Mouse (Mus musculus) adrenal gland, adult (tissue): ENCODE measurements at regions not wholly inside any gene's neighbourhood (a gene's known extent, or its start where the extent isn't known, plus 50 kb on each side); places are given as distances from the start of the nearest gene placed in this dataset.
"Not testable (repeated sequence)": the region's sequence is repeated elsewhere in the genome, so short reads cannot be mapped to it uniquely, and the experiment has no call there.

Source experiments
- DNase-seq, 2 experiments: peaks; one replicate each; pipeline ENCODE4 v3.0.0; 2022 to 2023; ENCODE audit warnings: low spot score in 1 of 2; ENCODE audit not compliant: inconsistent age in 2 of 2

- not testable (repeated sequence) for DNase-seq
Measured at GRCm38 (mm10) chr5:3141841-3142240, 199.4 kb upstream of the Cdk6 start.

DNA sequence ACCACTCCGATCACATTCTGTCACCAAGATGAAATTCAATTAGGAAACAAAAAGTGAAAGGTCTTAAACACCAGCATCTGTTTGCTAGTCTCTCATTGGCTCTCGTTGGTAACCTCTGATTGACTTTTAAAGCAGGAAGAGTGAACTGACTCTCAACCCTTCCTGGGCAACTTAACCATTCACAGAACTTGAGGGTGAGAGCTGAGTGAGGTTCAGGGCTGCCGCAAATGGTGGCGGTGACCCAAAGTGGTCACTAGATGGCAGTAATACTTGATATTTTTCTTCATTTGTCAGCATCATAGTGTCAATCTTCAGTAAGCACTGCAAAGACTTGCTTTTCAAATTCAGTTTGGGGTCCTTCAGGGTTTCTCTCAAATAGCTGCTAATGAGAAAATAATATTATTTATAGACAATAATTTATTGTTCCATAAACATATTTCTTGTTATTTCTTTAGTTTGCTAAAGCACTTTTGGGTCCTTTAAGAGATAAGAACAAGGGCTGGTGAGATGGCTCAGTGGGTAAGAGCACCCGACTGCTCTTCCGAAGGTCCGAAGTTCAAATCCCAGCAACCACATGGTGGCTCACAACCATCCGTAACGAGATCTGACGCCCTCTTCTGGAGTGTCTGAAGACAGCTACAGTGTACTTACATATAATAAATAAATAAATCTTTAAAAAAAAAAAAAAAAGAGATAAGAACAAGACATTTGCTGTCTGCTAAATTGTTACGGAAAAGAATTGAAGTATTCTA, 194.6 kb upstream of the Cdk6 start:
- DNase-seq = peak in 1 of 2 experiments; percentile 66

- not testable (repeated sequence) for DNase-seq
Measured at GRCm38 (mm10) chr5:3149886-3150285, 191.4 kb upstream of the Cdk6 start.

GRCm38 (mm10) chr5:3150766-3151165, 190.5 kb upstream of the Cdk6 start:
- DNase-seq = not testable (repeated sequence)

DNA sequence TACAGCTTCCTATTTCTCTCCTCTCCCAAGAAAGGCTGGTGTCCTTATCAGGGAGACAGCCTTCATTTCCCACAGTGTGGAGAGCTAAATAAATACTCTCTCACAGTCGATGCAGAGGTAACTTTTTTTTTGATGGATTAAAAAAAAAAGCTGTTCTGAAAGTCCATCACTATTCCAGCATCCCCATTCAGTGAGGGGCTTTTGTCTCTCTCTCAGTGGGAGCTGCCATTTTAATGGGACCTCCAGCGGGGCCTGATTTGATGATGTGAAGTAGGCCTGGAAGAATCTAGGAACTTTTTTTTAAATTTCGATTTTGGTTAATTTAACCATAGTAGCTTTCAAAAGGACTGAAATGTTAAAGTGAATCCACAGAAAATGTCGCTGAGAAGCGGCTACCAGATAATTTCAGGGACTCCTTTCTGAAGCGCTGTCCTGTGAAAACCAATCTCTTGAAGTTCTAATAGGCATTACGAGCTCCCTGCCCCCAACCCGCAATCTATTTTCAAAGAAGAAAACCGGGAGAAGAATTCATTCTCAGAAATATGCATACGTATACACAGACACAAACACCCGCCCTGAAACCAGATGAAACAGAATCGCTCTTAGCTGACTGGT, 189.6 kb upstream of the Cdk6 start:
- DNase-seq = not testable (repeated sequence)

DNA sequence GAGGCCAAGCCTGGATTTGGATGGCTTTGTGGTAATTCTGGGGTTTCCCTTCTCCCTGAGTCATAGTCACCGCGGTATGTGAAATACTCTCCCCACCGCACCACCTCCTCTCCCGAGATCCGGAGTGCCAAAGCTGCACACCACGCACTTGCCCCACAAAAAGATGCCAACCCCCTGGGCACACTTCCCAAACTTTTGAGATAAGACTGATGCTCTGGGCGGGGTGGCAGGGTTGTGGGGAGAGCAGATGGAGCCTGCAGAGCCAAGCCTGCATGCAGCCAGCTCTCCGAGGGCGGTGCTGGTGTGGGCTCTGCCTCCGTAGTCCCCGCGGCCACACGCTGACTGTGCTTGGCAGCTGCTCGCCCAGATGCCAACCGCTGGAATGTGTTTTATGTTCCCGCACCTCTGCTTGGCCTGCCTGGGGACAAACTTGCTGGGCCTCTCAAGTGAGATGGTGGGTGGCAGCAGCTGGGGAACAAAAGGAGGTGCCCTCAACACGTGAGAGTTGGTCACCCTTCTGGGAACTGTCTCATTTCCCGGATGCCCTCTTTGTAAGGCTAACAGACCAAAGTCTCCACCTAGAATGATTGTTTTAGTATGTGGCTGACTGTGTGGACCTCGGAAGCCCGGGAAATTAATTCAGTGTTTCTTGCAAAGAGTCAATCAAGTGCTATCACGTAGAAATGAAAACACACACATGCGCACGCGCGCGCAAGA, 189.0 kb upstream of the Cdk6 start:
- peak; percentile 68 to 83 for DNase-seq

DNA sequence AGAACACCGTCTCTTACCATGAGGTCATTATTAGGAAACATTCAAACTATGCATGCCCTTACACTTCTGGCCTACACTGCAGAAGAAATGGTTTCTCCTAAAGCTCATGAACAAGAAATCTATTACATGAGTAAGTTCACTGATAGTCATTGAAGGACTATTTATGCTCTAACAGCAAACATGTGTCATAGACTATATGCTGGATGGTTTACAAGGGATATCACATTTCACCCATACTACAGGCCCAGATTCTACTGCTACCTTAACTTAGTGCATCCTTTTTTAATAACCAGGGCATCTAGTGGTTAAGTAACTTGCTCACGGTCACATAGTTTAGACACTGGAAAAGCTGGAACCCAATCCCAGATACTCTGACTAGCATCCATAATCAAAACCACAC, 175.8 kb upstream of the Cdk6 start:
- peak in 1 of 2 experiments; percentile 7 for DNase-seq

GRCm38 (mm10) chr5:3166496-3166895, 174.8 kb upstream of the Cdk6 start:
- not testable (repeated sequence) for DNase-seq

DNA sequence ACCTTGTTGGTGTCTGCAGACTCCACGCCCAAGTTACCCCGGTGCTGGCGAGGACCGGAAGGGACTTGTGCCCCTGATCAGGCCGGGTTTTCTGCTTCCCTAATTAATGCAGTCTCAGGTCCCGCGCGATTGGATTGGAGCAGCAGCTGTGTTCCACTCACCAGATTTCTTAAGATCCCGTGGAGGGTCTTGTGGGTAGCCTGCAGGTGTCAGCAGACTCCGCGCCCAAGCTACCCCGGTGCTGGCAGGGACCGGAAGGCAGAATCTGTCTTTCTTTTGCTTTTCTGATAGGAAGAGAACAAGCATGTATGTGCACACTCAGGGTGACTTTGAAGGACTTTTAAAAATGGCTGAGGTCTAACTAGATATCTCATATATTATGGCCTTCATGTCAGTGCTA, 147.7 kb upstream of the Cdk6 start:
- not testable (repeated sequence) for DNase-seq

GRCm38 (mm10) chr5:3197952-3198841, 143.1 kb upstream of the Cdk6 start:
- DNase-seq = peak; percentile 28 to 70

GRCm38 (mm10) chr5:3198869-3199550, 142.3 kb upstream of the Cdk6 start:
- not testable (repeated sequence) for DNase-seq

DNA sequence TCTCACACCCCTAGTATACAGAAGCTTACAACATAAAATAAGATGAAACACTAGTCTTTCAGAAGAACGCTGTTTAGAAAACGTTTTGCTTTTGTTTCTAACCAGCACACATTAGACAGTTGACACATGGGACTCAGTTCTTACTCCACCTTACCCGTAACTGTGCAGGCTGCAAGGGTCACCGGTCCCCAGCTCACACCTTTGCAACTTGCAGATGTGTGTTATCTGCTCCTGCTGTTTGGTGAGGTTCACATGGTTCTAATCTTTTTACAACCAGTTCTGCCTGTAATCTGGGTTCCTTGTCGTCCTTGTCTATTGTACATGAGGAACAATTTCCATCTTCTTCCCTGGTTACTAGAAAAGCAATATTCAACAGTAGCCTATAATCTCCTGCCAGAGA, 135.1 kb upstream of the Cdk6 start:
- DNase-seq = not testable (repeated sequence)

GRCm38 (mm10) chr5:3208293-3208692, 133.0 kb upstream of the Cdk6 start:
- DNase-seq = not testable (repeated sequence)

- no peak for DNase-seq
Measured at GRCm38 (mm10) chr5:3211284-3211683, 130.0 kb upstream of the Cdk6 start.

DNA sequence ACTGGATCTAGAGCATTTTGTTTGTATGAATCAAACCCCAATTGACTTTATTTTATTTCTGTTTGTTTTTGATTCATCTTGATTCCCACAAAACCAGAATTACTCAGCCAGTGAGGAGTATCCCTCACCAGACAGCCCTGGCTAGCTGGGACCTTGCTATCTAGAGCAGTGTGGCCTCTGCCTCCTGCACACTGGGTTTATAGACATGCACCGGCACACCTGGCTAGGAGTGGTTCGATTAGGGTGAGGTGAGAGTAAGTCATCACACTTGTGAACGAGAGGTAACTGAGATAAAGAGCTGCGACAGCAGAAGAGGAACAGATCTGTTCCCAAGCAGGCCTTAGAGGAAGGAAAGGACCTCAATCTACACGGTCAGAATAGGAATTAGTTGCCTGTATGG, 125.2 kb upstream of the Cdk6 start:
- DNase-seq = no peak

GRCm38 (mm10) chr5:3219230-3219629, 122.1 kb upstream of the Cdk6 start:
- DNase-seq = no peak

DNA sequence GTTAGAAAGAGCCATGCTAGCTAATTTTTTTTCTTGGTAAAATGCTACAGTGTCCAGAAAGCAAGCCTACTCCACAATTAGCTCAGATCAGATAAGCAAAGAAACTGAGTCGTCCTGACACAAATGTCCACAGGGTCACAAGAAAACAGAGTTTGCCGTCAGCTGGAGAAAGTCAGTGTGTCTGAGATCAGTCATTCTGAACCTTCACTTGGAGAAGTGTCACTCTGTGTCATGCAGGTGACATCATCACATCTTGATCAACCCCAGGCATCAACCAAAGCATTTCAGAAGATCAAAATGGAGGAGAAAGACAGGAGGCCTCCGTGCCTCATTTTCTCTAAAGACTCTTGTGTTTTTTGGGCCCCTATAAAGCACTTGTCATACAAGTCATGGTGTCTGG, 121.5 kb upstream of the Cdk6 start:
- DNase-seq = no peak

DNA sequence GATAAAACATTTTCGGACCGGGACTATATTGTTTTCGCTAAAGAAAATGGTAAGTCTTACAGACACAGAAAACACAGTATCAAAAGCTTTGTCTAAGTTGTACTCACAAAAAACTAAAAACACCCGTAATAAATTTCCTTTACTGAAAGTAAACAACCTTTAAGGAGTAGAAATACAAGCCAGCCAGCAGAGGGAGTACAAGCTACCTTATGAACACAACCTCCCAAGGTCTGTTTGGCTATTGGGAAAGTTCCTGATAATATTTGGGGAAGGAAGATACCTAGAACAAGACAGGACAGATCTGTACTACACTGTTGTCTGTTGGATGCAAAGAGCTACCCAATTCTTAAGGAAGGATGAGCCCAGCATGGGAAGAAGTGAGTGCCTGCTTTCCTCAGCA, 117.5 kb upstream of the Cdk6 start:
- peak; percentile 7 to 68 for DNase-seq

- DNase-seq = not testable (repeated sequence)
Measured at GRCm38 (mm10) chr5:3224392-3225054, 116.8 kb upstream of the Cdk6 start.

DNA sequence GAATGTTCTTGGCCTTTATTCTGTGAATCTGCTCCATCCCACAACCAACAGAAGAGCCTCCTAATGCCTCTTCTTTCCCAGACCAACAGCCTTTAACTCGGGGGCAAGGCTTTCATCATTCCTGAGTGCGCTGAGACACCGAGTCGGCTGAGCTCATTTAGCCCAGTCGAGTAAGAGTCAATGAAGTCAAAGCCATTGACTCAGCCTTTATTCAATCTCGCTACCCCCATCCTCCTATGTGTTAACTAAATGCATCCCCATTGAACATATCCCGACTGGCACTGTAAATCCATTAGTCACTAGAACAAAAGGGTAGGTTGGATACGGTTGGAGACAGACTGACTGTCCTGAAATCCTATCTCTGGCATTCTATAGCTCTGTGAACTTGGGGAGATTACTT, 115.9 kb upstream of the Cdk6 start:
- not testable (repeated sequence) for DNase-seq
